Mouse (Mus musculus): ENCODE measurements at regions not wholly inside any gene's neighbourhood (a gene's known extent, or its start where the extent isn't known, plus 50 kb on each side); places are given as distances from the start of the nearest gene placed in this dataset.
A peak's percentile ranks its signal among the peaks of the same experiment; 100 is the strongest.

- TF ChIP-seq POLR2A (IDR thresholded peaks at IDR 0.05; ENCODE audit: borderline replicate concordance, extremely low read depth, insufficient read depth, insufficient read length, poor library complexity, severe bottlenecking) (no peak), CTCF (IDR thresholded peaks at IDR 0.05; ENCODE audit: borderline replicate concordance, extremely low read depth, insufficient read depth, insufficient read length) (no peak)
- DNase-seq (ENCODE audit: low read depth): no peak
Observed at GRCm38 (mm10) chr11:90088473-90088872, 58.3 kb downstream of the Tmem100 start.

GRCm38 (mm10) chr11:90094052-90094451 is 63.9 kb downstream of the Tmem100 start:
- no peak for DNase-seq (ENCODE audit: low read depth)
- TF ChIP-seq CTCF (IDR thresholded peaks at IDR 0.05; ENCODE audit: borderline replicate concordance, extremely low read depth, insufficient read depth, insufficient read length): no peak
- TF ChIP-seq POLR2A (IDR thresholded peaks at IDR 0.05; ENCODE audit: borderline replicate concordance, extremely low read depth, insufficient read depth, insufficient read length, poor library complexity, severe bottlenecking): no peak

- TF ChIP-seq CTCF (IDR thresholded peaks at IDR 0.05; ENCODE audit: borderline replicate concordance, extremely low read depth, insufficient read depth, insufficient read length): no peak
- TF ChIP-seq POLR2A (IDR thresholded peaks at IDR 0.05; ENCODE audit: borderline replicate concordance, extremely low read depth, insufficient read depth, insufficient read length, poor library complexity, severe bottlenecking): no peak
- no peak for DNase-seq (ENCODE audit: low read depth)
Observed at GRCm38 (mm10) chr11:90094700-90095355, 64.7 kb downstream of the Tmem100 start.

GRCm38 (mm10) chr11:90098471-90098870 is 68.3 kb downstream of the Tmem100 start:
- DNase-seq (ENCODE audit: low read depth): no peak
- no peak for TF ChIP-seq POLR2A (IDR thresholded peaks at IDR 0.05; ENCODE audit: borderline replicate concordance, extremely low read depth, insufficient read depth, insufficient read length, poor library complexity, severe bottlenecking)
- TF ChIP-seq CTCF (IDR thresholded peaks at IDR 0.05; ENCODE audit: borderline replicate concordance, extremely low read depth, insufficient read depth, insufficient read length): no peak

- TF ChIP-seq POLR2A (IDR thresholded peaks at IDR 0.05; ENCODE audit: borderline replicate concordance, extremely low read depth, insufficient read depth, insufficient read length, poor library complexity, severe bottlenecking) (no peak), CTCF (IDR thresholded peaks at IDR 0.05; ENCODE audit: borderline replicate concordance, extremely low read depth, insufficient read depth, insufficient read length) (no peak)
- DNase-seq (ENCODE audit: low read depth): no peak
Observed at GRCm38 (mm10) chr11:90099178-90099577, 69.0 kb downstream of the Tmem100 start.

- TF ChIP-seq CTCF (IDR thresholded peaks at IDR 0.05; ENCODE audit: borderline replicate concordance, extremely low read depth, insufficient read depth, insufficient read length): no peak
- no peak for DNase-seq (ENCODE audit: low read depth)
Observed at GRCm38 (mm10) chr11:90100161-90100560, 70.0 kb downstream of the Tmem100 start.

GRCm38 (mm10) chr11:90101284-90101683 is 71.1 kb downstream of the Tmem100 start:
- no peak for DNase-seq (ENCODE audit: low read depth)
- TF ChIP-seq POLR2A (IDR thresholded peaks at IDR 0.05; ENCODE audit: borderline replicate concordance, extremely low read depth, insufficient read depth, insufficient read length, poor library complexity, severe bottlenecking) (no peak), CTCF (IDR thresholded peaks at IDR 0.05; ENCODE audit: borderline replicate concordance, extremely low read depth, insufficient read depth, insufficient read length) (no peak)

- DNase-seq (ENCODE audit: low read depth): no peak
- TF ChIP-seq POLR2A (IDR thresholded peaks at IDR 0.05; ENCODE audit: borderline replicate concordance, extremely low read depth, insufficient read depth, insufficient read length, poor library complexity, severe bottlenecking): no peak
- no peak for TF ChIP-seq CTCF (IDR thresholded peaks at IDR 0.05; ENCODE audit: borderline replicate concordance, extremely low read depth, insufficient read depth, insufficient read length)
Observed at GRCm38 (mm10) chr11:90106063-90106798, 76.1 kb downstream of the Tmem100 start.

- peak; percentile 89 for DNase-seq (ENCODE audit: low read depth)
- TF ChIP-seq POLR2A (IDR thresholded peaks at IDR 0.05; ENCODE audit: borderline replicate concordance, extremely low read depth, insufficient read depth, insufficient read length, poor library complexity, severe bottlenecking) (no peak), CTCF (IDR thresholded peaks at IDR 0.05; ENCODE audit: borderline replicate concordance, extremely low read depth, insufficient read depth, insufficient read length) (no peak)
Observed at GRCm38 (mm10) chr11:90109681-90110111, 77.8 kb upstream of the Gm45716 start.

- TF ChIP-seq CTCF (IDR thresholded peaks at IDR 0.05; ENCODE audit: borderline replicate concordance, extremely low read depth, insufficient read depth, insufficient read length): no peak
- TF ChIP-seq POLR2A (IDR thresholded peaks at IDR 0.05; ENCODE audit: borderline replicate concordance, extremely low read depth, insufficient read depth, insufficient read length, poor library complexity, severe bottlenecking): no peak
Observed at GRCm38 (mm10) chr11:90110170-90110569, 77.3 kb upstream of the Gm45716 start.

GRCm38 (mm10) chr11:90112174-90112573 is 75.3 kb upstream of the Gm45716 start:
- DNase-seq (ENCODE audit: low read depth): peak; percentile 53
- TF ChIP-seq CTCF (IDR thresholded peaks at IDR 0.05; ENCODE audit: borderline replicate concordance, extremely low read depth, insufficient read depth, insufficient read length): no peak
- TF ChIP-seq POLR2A (IDR thresholded peaks at IDR 0.05; ENCODE audit: borderline replicate concordance, extremely low read depth, insufficient read depth, insufficient read length, poor library complexity, severe bottlenecking): no peak

More at GRCm38 (mm10) chr11:90110170-90110569, 77.3 kb upstream of the Gm45716 start:
- no peak for DNase-seq (ENCODE audit: low read depth)
